Mouse (Mus musculus) hindbrain, embryonic 10.5 days (tissue): ENCODE data around the gene Gpr84. TPM values are rescaled to one million over a fixed set of nuclear protein-coding genes. Genes with fewer than 3 reads are reported as not detected.
A peak's percentile ranks its signal among the peaks of the same experiment; 100 is the strongest.

Source experiments
- DNase-seq: peaks from one replicate; pipeline ENCODE4 v3.0.0-alpha.2; 2017; ENCODE audit warnings: low spot score
- H3K27ac ChIP-seq: fragments of 300-500 bp; sonication (generic); 2 replicates; pipeline ENCODE4 v1.5.1; 2016; ENCODE audit warnings: mild to moderate bottlenecking, moderate library complexity
- H3K27me3 ChIP-seq: fragments of 300-500 bp; sonication (generic); 2 replicates; pipeline ENCODE4 v1.6.1; 2016; ENCODE audit warnings: mild to moderate bottlenecking; ENCODE audit not compliant: poor library complexity, insufficient read depth, severe bottlenecking
- H3K36me3 ChIP-seq: fragments of 300-500 bp; sonication (generic); 2 replicates; pipeline ENCODE4 v1.6.1; 2016; ENCODE audit warnings: mild to moderate bottlenecking, moderate library complexity
- H3K4me1 ChIP-seq: fragments of 300-500 bp; sonication (generic); replicated peaks from 2 replicates; pipeline ENCODE4 v1.6.1; 2016; ENCODE audit warnings: mild to moderate bottlenecking
- H3K4me3 ChIP-seq: fragments of 300-500 bp; sonication (generic); 2 replicates; pipeline ENCODE4 v1.5.1; 2016; ENCODE audit warnings: mild to moderate bottlenecking, moderate library complexity
- H3K9me3 ChIP-seq: fragments of 300-500 bp; sonication (generic); 2 replicates; pipeline ENCODE4 v1.6.1; 2016; ENCODE audit warnings: mild to moderate bottlenecking, moderate library complexity
- WGBS: fragments of 180-500 bp; shearing (Covaris S2); methylation state at CpG from one replicate; pipeline ENCODE4 v1.1.7; 2016; 5-methylcytosine and 5-hydroxymethylcytosine counted together
- polyA plus RNA-seq: library from polyadenylated mRNA; unstranded; fragments of >200 nt; fragmentation: Nextera tagmentation; extraction: Ambion mirVana; gene quantifications from 2 replicates; pipeline ENCODE4 v1.2.1, GENCODE M21; 2016

Gene Gpr84
- polyA plus RNA-seq, 1 experiment from 2014 or later, result 0.31 TPM

GRCm38 (mm10) chr15:103333738-103334137, 23.3 kb upstream of the Gpr84 start:
- 65% methylated on average over 5 of the region's 5 CpGs for WGBS
- H3K27ac ChIP-seq, result peak overlapping the region; percentile 84

GRCm38 (mm10) chr15:103333081-103333615, 22.7 kb upstream of the Gpr84 start:
- Histone ChIP-seq H3K36me3 (no peaks in the 10 kb centered on the region), H3K27ac (peak overlapping the region; percentile 84), H3K9me3 (no peaks in the 10 kb centered on the region), H3K4me3 (peak overlapping the region; percentile 3; the same call in 1 of the 2 replicates), H3K27me3 (peaks cover 17% of the 10 kb centered on the region), H3K4me1 (peaks cover 63% of the 10 kb centered on the region)
- DNase-seq, result no peak
- 63% methylated on average over 5 of the region's 5 CpGs for WGBS

More at GRCm38 (mm10) chr15:103333738-103334137, 23.3 kb upstream of the Gpr84 start:
- Histone ChIP-seq H3K27me3 (peaks cover 23% of the 10 kb centered on the region), H3K9me3 (no peaks in the 10 kb centered on the region), H3K4me3 (no peak overlapping the region), H3K4me1 (peaks cover 69% of the 10 kb centered on the region), H3K36me3 (no peaks in the 10 kb centered on the region)
- no peak for DNase-seq

GRCm38 (mm10) chr15:103323455-103324247, 13.2 kb upstream of the Gpr84 start:
- 1% methylated on average over 40 of the region's 40 CpGs for WGBS
- Histone ChIP-seq H3K9me3 (no peaks in the 10 kb centered on the region), H3K4me1 (peaks cover 43% of the 10 kb centered on the region), H3K36me3 (peaks cover 16% of the 10 kb centered on the region), H3K4me3 (peak overlapping the region; percentile 87), H3K27ac (peak overlapping the region; percentile 96), H3K27me3 (no peaks in the 10 kb centered on the region)
- DNase-seq, result peak; percentile 92

- Histone ChIP-seq H3K4me3 (peak overlapping the region; percentile 87), H3K27ac (peak overlapping the region; percentile 96), H3K27me3 (no peaks in the 10 kb centered on the region), H3K36me3 (peaks cover 22% of the 10 kb centered on the region), H3K9me3 (no peaks in the 10 kb centered on the region), H3K4me1 (peaks cover 45% of the 10 kb centered on the region)
- WGBS, result under 1% methylated on average over 26 of the region's 26 CpGs
- DNase-seq, result no peak
Observed at GRCm38 (mm10) chr15:103323070-103323454, 12.7 kb upstream of the Gpr84 start.

GRCm38 (mm10) chr15:103322396-103322795, 12.0 kb upstream of the Gpr84 start:
- Histone ChIP-seq H3K27ac (peak overlapping the region; percentile 96), H3K4me3 (peak overlapping the region; percentile 87), H3K36me3 (peaks cover 29% of the 10 kb centered on the region), H3K9me3 (no peaks in the 10 kb centered on the region), H3K4me1 (peaks cover 48% of the 10 kb centered on the region), H3K27me3 (no peaks in the 10 kb centered on the region)
- DNase-seq, result no peak
- WGBS, result 52% methylated on average over 4 of the region's 4 CpGs

- H3K36me3 ChIP-seq, result peaks cover 42% of the 10 kb centered on the region
- no peaks in the 10 kb centered on the region for H3K27me3 ChIP-seq
- H3K9me3 ChIP-seq, result no peaks in the 10 kb centered on the region
- no peak overlapping the region; the same call in 1 of the 2 replicates for H3K4me3 ChIP-seq
- 53% methylated on average over 1 of the region's 1 CpGs for WGBS
- no peak overlapping the region for H3K27ac ChIP-seq
- H3K4me1 ChIP-seq, result peaks cover 53% of the 10 kb centered on the region
- DNase-seq, result no peak
Observed at GRCm38 (mm10) chr15:103321076-103321475, 10.7 kb upstream of the Gpr84 start.

GRCm38 (mm10) chr15:103318201-103318816, 7.9 kb upstream of the Gpr84 start:
- peaks cover 5% of the 10 kb centered on the region; the same call in 1 of the 2 replicates for H3K27me3 ChIP-seq
- no peak overlapping the region for H3K4me3 ChIP-seq
- no peaks in the 10 kb centered on the region for H3K9me3 ChIP-seq
- H3K4me1 ChIP-seq, result peaks cover 65% of the 10 kb centered on the region
- WGBS, result 72% methylated on average over 3 of the region's 3 CpGs
- H3K27ac ChIP-seq, result no peak overlapping the region
- no peak for DNase-seq
- H3K36me3 ChIP-seq, result peaks cover 63% of the 10 kb centered on the region

- Histone ChIP-seq H3K9me3 (no peaks in the 10 kb centered on the region), H3K4me3 (no peak overlapping the region), H3K36me3 (peaks cover 63% of the 10 kb centered on the region), H3K27ac (no peak overlapping the region), H3K4me1 (peaks cover 67% of the 10 kb centered on the region), H3K27me3 (peaks cover 5% of the 10 kb centered on the region; the same call in 1 of the 2 replicates)
- DNase-seq, result no peak
- 90% methylated on average over 8 of the region's 8 CpGs for WGBS
Observed at GRCm38 (mm10) chr15:103317731-103318130, 7.3 kb upstream of the Gpr84 start.

- peaks cover 63% of the 10 kb centered on the region for H3K36me3 ChIP-seq
- H3K4me3 ChIP-seq, result no peak overlapping the region
- peaks cover 5% of the 10 kb centered on the region; the same call in 1 of the 2 replicates for H3K27me3 ChIP-seq
- H3K4me1 ChIP-seq, result peaks cover 61% of the 10 kb centered on the region
- DNase-seq, result no peak
- no peaks in the 10 kb centered on the region for H3K9me3 ChIP-seq
- H3K27ac ChIP-seq, result no peak overlapping the region
Observed at GRCm38 (mm10) chr15:103317120-103317519, 6.7 kb upstream of the Gpr84 start.

GRCm38 (mm10) chr15:103315979-103316776, 5.8 kb upstream of the Gpr84 start:
- 93% methylated on average over 10 of the region's 10 CpGs for WGBS
- H3K36me3 ChIP-seq, result peaks cover 63% of the 10 kb centered on the region

GRCm38 (mm10) chr15:103315011-103315502, 4.6 kb upstream of the Gpr84 start:
- H3K27me3 ChIP-seq, result peaks cover 8% of the 10 kb centered on the region
- peaks cover 44% of the 10 kb centered on the region for H3K4me1 ChIP-seq
- H3K36me3 ChIP-seq, result peaks cover 57% of the 10 kb centered on the region
- 2% methylated on average over 18 of the region's 18 CpGs for WGBS
- DNase-seq, result peak; percentile 90
- H3K4me3 ChIP-seq, result peak overlapping the region; percentile 52
- H3K9me3 ChIP-seq, result no peaks in the 10 kb centered on the region
- H3K27ac ChIP-seq, result peak overlapping the region; percentile 82

More at GRCm38 (mm10) chr15:103315979-103316776, 5.8 kb upstream of the Gpr84 start:
- no peak for DNase-seq
- Histone ChIP-seq H3K27ac (0 out of 2 replicates have a peak overlapping the region, but pooled peaks have one; percentile 6), H3K4me3 (no peak overlapping the region), H3K27me3 (peaks cover 5% of the 10 kb centered on the region; the same call in 1 of the 2 replicates), H3K4me1 (peaks cover 52% of the 10 kb centered on the region), H3K9me3 (no peaks in the 10 kb centered on the region)

GRCm38 (mm10) chr15:103314181-103314580, 3.8 kb upstream of the Gpr84 start:
- 26% methylated on average over 22 of the region's 22 CpGs for WGBS

More at GRCm38 (mm10) chr15:103314181-103314580, 3.8 kb upstream of the Gpr84 start:
- H3K27ac ChIP-seq, result peak overlapping the region; percentile 82
- H3K4me3 ChIP-seq, result peak overlapping the region; percentile 52
- no peak for DNase-seq
- H3K27me3 ChIP-seq, result peaks cover 17% of the 10 kb centered on the region
- H3K4me1 ChIP-seq, result peaks cover 44% of the 10 kb centered on the region
- H3K9me3 ChIP-seq, result no peaks in the 10 kb centered on the region
- H3K36me3 ChIP-seq, result peaks cover 52% of the 10 kb centered on the region
